Mouse (Mus musculus) regulatory T cell (primary cell): ENCODE measurements at regions not wholly inside any gene's neighbourhood (a gene's known extent, or its start where the extent isn't known, plus 50 kb on each side); places are given as distances from the start of the nearest gene placed in this dataset.

ENCODE experiments used
- in situ Hi-C: fragments of 300-600 bp; cut with MboI, MseI; formaldehyde crosslinking; loops from one replicate; pipeline ENCODE4 v1.15.1; 2025; ENCODE audit warnings: high pct_unique_total_duplicates

DNA sequence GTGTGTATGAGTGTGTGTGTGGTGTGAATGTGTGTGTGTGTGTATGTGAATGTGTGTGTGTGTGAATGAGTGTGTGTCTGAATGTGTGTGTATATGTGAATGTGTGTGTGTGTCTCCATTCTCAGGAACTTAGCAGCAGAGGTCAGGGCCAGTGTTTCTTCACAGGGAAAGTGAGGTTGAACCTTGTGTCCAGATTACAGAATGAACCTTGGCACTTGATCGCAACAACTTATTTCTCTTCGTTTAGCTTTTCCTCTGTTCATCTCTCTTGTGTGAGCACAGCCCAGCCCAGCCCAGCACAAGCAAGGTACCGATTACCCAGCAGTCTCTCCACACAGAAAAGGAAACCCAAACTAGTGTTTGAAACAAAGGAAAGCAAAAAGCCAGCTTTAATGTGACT lies 249.7 kb downstream of the Foxo1 start:
- in situ Hi-C loops: no loop called here

DNA sequence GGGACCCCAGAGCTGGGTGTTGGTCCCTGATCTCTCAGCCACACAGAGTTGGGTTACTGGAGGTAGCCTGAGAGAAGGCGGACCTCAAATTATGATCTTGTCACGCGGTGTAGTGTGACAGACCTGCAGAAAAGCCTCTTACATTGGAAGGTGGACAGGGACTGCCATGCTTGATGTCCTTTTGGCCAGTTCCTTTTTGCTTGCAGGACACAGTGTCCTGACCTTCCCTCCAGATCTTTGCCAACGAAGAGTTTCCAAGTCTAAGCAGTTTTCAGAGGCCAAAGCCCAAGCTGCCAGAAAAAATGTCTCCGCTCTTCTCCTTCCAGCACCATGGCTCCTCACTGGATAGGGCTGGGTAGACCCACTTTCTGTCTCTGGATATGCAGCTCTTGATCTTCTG lies 248.6 kb downstream of the Foxo1 start:
- in situ Hi-C loops: no loop called here

DNA sequence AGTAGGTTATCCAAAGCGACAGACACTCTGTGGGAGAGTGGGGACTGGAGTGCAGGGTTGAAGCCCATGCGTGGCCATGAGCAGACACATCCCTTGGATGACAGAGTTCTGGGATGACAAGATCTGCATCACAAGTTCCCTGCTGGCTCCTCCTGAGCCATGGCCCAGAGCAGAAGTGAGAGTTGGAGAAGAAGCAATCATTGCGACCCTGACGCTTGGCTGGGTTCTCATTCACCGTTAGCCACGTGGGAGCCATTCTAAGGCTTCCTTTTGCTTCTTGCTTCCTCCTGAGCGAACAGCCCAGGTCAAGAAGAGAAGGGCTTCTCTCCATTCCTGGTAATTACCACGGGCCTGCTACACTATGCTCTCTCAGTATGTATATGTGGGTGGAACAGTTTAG lies 244.6 kb downstream of the Foxo1 start:
- in situ Hi-C loops: no loop called here

DNA sequence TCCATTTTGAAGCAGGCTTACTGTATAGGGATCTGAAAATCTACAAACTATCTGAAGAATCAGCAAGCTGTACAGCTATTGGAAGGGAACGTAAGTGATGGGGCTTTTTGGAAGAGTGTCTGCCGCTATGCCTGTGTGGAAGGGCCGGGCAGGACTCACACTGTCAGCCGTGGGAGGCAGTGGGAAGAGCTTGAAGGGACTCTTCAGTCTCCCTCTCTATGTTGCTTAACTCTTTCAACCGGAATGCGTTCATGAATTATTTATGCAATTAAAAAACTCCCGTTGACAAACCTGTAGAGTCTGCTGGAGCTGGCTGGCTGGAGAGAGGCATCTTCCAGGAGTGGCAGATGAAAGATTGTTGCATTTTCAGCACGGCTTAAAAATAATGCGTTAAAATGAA lies 243.4 kb downstream of the Foxo1 start:
- in situ Hi-C loops: no loop called here

DNA sequence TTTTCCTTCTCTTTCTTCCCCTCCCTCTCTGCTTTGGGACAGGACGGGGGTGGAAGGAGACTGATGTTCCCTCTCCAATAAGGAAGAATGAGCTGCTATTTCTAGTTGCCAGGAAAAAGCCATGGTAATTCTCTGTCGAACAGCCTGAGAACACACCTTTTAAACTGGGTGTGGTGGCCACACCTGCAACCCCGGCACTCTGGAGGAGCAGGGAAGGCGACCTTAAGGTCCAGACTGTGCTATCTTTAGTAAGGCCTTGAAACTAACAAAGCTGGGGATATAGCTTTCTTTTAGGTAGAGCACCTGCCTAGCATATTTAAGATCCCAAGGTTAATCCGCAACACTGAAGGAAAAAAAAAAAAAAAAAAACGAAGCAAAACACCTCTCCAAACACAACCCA lies 242.7 kb downstream of the Foxo1 start:
- in situ Hi-C loops: no loop called here

DNA sequence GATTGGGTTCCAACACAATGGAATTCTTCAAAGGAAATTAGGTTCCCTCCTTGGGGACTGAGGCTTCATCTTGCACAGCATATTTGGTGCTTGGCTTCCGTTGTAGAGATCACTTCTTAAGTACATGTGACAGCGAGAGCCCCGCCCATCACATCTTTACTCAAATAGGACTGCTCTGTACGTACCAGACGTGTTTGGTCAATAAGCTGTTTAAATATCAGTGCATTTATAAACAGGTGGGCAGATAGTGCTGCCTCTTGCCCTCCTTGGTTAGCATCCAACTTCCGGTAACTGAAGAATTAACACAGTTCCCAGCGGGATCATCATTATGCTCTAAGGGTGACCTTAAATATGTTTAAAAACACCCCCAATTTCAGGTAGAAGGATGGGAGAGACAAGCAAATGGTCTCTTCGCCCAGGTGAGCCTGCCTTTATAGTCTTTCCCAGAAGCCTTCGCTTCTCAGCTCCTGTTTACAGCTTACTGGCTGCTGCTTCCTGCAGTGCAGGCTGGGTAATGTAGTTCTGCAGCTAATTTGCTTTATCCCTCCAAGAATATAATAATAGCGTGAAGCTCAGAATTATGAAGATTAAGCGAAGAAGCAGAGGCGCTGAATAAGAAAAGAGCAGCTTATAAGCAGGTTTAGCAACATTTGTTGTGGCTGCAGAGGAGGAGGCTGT lies 242.1 kb downstream of the Foxo1 start:
- in situ Hi-C loops: no loop called here

DNA sequence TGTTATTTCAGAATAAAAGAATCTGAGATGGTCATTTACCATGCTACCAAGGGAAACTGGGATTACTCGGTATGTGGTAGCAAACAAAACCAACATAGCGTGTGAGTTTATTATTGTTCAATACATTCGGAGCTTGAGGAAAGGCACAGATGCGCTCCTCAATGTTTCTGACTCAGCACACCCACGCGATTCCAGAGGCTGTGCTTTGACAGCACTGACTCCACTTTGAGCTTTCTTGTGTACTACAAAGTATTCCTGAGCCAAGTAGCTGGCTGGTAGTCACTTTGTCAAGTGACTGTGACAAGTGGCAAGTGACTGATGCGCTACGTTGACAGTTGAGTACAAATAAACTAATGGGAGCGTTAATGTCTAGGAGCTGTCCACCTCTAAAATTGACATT lies 235.8 kb downstream of the Foxo1 start:
- in situ Hi-C loops: no loop called here

GRCm38 (mm10) chr3:52502223-52502622 lies 234.1 kb downstream of the Foxo1 start:
- in situ Hi-C loops: no loop called here

DNA sequence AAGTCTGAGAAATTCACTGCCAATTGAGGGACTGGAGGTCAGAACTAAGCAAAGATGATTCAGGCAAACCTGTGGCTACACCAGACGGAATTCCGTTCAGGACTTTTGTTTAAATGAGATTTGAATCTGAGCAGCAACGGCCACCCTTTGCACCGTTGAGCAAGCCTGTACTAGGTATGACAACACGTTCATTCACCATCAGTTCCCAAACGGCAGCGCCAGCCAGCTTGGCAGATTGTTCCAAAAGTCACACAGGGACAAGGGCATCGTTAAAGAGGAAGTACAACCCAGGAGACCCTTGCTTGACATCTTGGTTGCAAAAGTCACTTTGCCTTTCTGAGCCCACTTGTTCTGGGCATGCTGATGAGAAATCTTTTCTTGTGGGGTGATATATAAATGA lies 233.5 kb downstream of the Foxo1 start:
- in situ Hi-C loops: no loop called here

DNA sequence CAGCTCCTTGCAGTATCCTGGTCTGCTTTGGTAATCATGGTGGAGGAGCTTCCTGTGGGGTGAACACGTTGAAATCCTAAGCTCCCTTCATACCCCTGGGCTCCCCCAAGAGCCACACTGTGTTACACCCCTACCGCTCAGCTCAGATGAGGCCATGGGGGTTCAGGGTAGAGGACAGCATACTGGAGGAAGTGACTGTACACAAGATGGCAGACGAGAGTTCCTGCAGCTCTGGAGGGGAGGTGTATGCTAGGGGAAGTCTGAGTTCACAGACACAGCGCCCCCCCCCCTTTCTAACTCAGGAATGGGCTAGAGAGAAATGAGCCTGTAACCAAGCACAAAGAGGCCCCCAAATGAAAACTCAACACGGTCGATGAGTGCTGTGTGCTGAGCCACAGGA lies 231.9 kb downstream of the Foxo1 start:
- in situ Hi-C loops: no loop called here

GRCm38 (mm10) chr3:52499581-52499980 lies 231.4 kb downstream of the Foxo1 start:
- in situ Hi-C loops: no loop called here

DNA sequence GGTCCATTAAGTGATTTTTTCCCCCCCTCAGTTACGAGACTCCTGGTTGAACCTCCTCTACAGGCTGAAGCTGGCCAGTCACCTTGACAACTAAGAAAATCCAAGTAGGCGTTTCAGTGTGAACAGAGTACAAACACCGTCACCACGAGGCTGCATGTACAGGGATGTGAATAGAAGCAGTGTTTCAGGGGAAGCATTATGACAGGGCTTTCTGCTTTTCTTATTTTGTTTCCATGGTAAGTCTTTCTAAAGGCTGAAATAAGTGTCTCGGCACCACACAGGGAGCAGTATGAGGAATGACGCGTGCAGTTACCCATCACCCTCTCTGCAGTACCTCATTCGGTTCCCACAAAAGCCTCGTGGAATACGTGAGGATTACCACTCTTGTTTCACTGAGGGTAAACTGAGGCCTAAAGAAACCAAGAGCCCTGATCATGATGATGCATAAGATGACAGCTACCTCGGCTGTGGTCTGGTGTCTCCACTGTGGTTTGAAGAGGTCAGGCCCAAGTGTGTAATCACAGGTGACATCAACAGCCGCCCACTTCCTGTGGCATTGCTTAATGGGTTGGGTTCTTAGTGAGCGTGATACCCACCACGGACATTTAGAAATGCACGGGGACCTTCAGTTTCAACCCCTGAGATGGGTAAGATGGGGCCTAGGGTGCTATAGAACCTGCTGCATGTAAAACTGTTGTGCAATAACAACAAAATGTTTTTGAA lies 230.5 kb downstream of the Foxo1 start:
- in situ Hi-C loops: no loop called here

DNA sequence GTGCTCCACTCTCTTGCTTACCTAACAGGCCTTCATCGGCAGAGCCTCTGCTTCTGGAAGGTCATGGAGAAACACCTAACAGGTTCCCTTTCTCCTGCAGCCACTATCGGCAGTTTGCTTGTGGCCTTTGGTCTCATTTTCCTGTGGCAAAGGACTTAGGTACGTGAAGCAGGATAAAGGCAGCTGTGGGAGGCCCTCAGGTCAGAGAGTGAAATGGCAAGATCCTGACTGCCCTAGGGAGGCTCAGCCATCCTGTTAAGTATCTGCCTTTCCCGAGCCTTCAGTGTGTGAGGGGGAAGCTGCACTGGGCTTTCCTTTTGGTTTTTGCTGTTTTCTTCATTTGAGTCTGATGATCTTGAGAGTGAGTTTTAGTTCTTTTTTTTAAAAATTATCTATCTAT lies 228.8 kb downstream of the Foxo1 start:
- in situ Hi-C loops: no loop called here

DNA sequence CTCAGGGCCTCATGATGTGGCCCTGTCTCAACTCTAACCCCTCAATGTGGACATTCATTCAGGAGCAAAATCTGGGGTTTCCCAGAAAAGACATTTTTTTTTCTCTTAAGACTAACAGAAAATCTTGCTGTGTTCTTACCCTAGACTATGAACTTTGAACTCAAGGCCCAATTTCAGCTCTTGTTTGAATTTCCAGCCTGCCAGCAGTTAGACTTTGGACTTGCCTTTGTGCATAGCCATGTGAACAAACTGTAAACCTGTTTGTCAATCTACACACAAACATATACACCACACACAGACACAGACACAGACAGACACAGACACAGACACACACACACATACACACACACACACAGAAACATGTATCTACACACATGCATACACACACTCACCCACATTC lies 227.3 kb downstream of the Foxo1 start:
- in situ Hi-C loops: no loop called here

DNA sequence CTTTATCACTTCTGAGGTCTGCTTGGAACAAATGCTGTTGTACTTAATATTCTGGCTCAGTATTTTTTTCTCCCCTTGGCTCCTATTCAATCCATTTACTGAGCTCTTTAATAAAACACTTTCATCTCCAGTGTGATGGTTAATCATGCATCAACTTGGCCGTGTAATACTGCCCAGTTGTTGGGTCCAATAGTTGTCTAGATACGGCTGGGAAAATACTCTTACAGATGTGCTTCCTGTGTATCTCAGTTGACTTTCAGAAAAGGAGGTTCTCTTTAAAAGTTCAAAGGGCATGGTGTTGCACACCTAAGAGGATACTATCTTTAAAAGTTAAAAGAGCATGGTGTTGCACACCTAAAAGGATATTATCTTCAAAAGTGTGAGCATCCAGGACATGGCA lies 226.8 kb downstream of the Foxo1 start:
- in situ Hi-C loops: no loop called here

- in situ Hi-C loops: no loop called here
Observed at GRCm38 (mm10) chr3:52479186-52479585, 211.1 kb downstream of the Foxo1 start.

DNA sequence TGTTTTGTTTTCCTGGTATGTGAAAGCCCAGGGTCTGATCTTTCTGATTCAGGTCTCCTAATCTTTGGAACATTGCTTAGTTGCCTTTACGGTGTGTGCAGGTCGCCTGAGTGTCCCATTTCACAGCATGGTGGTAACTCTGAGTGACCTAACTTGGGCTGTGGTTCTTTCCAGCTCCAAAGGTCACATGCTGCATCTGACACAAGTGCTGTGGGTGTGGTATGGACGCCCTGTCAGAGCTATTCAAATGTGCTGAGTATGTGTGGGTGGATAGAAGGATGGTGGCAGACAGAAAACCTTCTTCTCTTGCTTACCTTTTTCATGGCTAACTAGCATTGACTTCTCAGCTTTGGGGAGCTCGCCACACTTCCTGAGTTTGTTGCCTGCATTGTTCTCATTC lies 201.8 kb downstream of the Foxo1 start:
- in situ Hi-C loops: no loop called here

- in situ Hi-C loops: no loop called here
Observed at GRCm38 (mm10) chr3:52469397-52469796, 201.3 kb downstream of the Foxo1 start.

GRCm38 (mm10) chr3:52468326-52468725 lies 200.2 kb downstream of the Foxo1 start:
- in situ Hi-C loops: no loop called here

GRCm38 (mm10) chr3:52467876-52468275 lies 199.7 kb downstream of the Foxo1 start:
- in situ Hi-C loops: no loop called here

DNA sequence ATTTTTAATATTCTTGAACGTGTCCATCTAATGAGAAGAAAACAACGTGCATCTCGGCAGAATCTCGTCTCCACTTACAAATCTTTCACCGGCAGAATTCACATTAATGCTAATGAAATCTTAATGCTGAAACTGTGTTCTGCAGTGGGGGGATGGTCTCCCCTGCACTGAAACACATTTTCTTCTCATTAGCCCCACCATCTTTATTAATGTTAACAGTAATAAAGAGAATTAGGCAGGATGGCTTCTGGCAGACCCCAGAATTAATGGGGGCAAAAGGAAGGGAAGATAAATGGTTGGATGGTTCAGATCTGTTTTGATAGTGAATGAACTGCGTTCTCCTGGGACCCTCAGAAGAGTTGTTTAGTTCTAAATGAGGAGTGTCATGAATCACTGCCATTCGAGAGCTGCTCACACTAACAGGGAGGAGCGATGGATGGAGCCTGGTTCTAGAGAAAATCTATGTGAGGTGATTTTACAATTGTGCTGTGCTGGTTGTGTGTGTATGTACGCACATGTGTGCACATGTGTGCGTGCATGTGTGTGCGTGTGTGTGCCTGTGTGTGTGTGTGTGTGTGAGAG lies 198.9 kb downstream of the Foxo1 start:
- in situ Hi-C loops: no loop called here

- in situ Hi-C loops: no loop called here
Observed at GRCm38 (mm10) chr3:52466571-52466970, 198.4 kb downstream of the Foxo1 start.

DNA sequence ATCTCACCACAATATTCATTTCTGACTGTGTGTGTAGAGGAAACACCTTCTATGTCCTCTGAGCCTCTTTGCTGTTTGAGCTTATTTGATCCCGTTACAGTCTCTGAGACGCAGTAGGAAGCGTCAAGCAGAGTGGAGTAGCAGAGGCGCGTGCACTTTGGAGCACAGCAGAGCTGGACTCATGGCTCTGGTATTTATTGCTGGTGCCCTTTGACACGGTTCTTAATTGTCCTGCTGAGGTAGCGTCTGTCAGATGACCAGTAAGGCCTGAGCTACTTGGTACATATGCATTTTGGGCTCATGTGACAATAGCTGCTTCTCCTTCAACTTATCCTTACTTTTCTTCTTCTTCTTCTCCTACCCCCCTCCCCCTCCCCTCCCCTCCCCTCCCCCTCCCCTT lies 195.8 kb downstream of the Foxo1 start:
- in situ Hi-C loops: no loop called here
